Mouse (Mus musculus) liver, embryonic 11.5 days (tissue): ENCODE measurements around the gene Abcb9. TPM values are rescaled to one million over a fixed set of nuclear protein-coding genes. Genes with fewer than 3 reads are reported as not detected.

Source experiments
- ATAC-seq: fragments of 200-750 bp; cut with Nextera tagmentation; replicated peaks from 2 replicates; pipeline ENCODE4 v1.8.0; 2017; ENCODE audit warnings: moderate number of reproducible peaks, mild to moderate bottlenecking, moderate TSS enrichment, moderate library complexity; ENCODE audit not compliant: low FRiP score
- DNase-seq: peaks from one replicate; pipeline ENCODE4 v3.0.0-alpha.2; 2017; ENCODE audit warnings: low spot score
- H3K27ac ChIP-seq: fragments of 300-500 bp; sonication (generic); 2 replicates; pipeline ENCODE4 v1.5.1; 2014; ENCODE audit warnings: mild to moderate bottlenecking, low read depth, low read length, control low read depth
- H3K27me3 ChIP-seq: fragments of 300-500 bp; sonication (generic); replicated peaks from 2 replicates; pipeline ENCODE4 v1.6.1; 2014; ENCODE audit warnings: low read length, mixed read lengths; ENCODE audit not compliant: control insufficient read depth, insufficient read depth
- H3K36me3 ChIP-seq: fragments of 300-500 bp; sonication (generic); 2 replicates; pipeline ENCODE4 v1.6.1; 2014; ENCODE audit warnings: mild to moderate bottlenecking, low read length, moderate library complexity, mixed read lengths; ENCODE audit not compliant: control insufficient read depth, insufficient read depth
- H3K4me1 ChIP-seq: fragments of 300-500 bp; sonication (generic); replicated peaks from 2 replicates; pipeline ENCODE4 v1.6.1; 2014; ENCODE audit warnings: low read length, mixed read lengths; ENCODE audit not compliant: control insufficient read depth, insufficient read depth
- H3K4me2 ChIP-seq: fragments of 300-500 bp; sonication (generic); 2 replicates; pipeline ENCODE4 v1.6.1; 2014; ENCODE audit warnings: mild to moderate bottlenecking, control low read depth, moderate library complexity
- H3K4me3 ChIP-seq: fragments of 300-500 bp; sonication (generic); 2 replicates; pipeline ENCODE4 v1.5.1; 2014; ENCODE audit warnings: low read depth, low read length, control low read depth
- H3K9ac ChIP-seq: fragments of 300-500 bp; sonication (generic); 2 replicates; pipeline ENCODE4 v1.6.1; 2014; ENCODE audit warnings: low read depth, low read length, control low read depth
- H3K9me3 ChIP-seq: fragments of 300-500 bp; sonication (generic); 2 replicates; pipeline ENCODE4 v1.6.1; 2016; ENCODE audit warnings: low read length, inconsistent platforms, mixed read lengths; ENCODE audit not compliant: control insufficient read depth
- WGBS: fragments of 180-500 bp; shearing (Covaris S2); extraction: QIAGEN DNeasy Blood & Tissue Kit; methylation state at CpG from one replicate; pipeline ENCODE4 v1.1.7; 2014; 5-methylcytosine and 5-hydroxymethylcytosine counted together
- polyA plus RNA-seq: library from polyadenylated mRNA; unstranded; fragments of >200 nt; fragmentation: Nextera tagmentation; extraction: Ambion mirVana; gene quantifications from 2 replicates; pipeline ENCODE4 v1.2.1, GENCODE M21; 2014

Abcb9 gene
- polyA plus RNA-seq, 1 experiment from 2014 or later, result 4.1 TPM

DNA sequence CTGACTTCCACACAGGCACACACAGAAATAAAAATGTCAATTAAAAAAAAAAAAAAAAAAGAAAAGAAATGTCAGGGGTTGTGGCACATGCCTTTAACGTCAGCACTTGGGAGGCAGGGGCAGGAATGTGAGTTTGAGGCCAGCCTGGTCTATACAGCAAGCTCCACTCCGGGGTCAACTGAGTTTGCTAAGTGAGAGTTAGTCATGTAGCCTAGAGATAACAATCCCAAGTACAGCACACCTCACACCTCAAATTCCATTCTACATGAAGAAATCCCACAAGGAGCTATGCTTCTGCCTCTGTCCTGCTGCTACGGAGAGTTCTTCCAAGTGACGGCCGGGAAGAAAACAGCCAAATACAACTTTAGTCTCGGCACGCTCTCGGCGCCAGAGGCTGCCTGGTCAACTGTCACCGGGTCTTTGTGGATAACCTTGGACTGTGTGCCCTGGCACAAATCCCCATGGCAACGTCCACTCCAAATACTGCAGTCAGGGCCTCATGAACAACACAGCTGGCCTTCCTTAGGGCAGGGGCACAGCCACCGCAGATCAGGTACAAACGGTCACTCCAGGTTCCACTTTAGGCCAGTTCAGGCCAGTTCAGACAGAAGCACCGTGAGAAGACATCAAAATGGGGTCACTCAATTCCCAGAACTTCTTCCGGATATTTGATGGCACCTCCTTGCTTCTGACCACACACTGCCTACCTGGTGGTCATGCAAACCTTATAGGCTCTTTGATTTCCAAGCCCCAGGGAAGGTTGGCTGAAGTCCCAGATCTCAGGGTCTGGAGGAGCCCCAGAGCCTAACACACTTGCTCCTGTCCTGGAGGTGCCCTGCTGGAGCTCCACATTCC, 69.8 kb downstream of the Abcb9 start:
- DNase-seq (no peak), ATAC-seq (no peak)
- H3K36me3 ChIP-seq, result peaks cover 9% of the 10 kb centered on the region; the same call in 1 of the 2 replicates
- H3K9me3 ChIP-seq, result no peaks in the 10 kb centered on the region
- 79% methylated on average over 15 of the region's 15 CpGs for WGBS
- H3K9ac ChIP-seq, result 0 out of 2 replicates have a peak overlapping the region, but pooled peaks have one; percentile 34
- H3K4me3 ChIP-seq, result no peak overlapping the region
- peak overlapping the region; percentile 28 for H3K27ac ChIP-seq
- no peaks in the 10 kb centered on the region for H3K27me3 ChIP-seq
- H3K4me1 ChIP-seq, result peaks cover 93% of the 10 kb centered on the region
- peak overlapping the region; percentile 28 for H3K4me2 ChIP-seq

DNA sequence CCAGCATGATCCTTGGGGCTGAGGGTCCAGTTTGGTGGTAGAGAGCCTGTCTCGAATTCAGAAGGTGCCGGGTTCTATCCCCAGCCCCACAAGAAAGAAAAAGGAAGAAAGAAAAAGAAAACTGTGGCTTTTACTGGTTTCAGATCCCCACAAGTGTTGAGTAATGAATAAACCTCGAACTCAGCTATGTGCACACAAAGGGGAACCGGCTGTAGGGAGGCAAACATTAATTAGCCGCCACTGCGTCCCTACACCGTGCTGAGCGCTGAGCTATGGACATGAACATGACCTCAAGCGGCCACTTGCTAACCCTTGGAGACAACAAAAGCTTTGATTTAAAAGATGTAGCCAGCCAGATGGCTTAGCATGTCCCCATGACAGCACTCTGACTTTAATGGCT, 70.5 kb downstream of the Abcb9 start:
- Histone ChIP-seq H3K36me3 (peaks cover 9% of the 10 kb centered on the region; the same call in 1 of the 2 replicates), H3K4me1 (peaks cover 92% of the 10 kb centered on the region), H3K27me3 (no peaks in the 10 kb centered on the region), H3K9ac (no peak overlapping the region), H3K4me2 (no peak overlapping the region), H3K9me3 (no peaks in the 10 kb centered on the region), H3K27ac (peak overlapping the region; percentile 6; the same call in 1 of the 2 replicates), H3K4me3 (no peak overlapping the region)
- WGBS, result 58% methylated on average over 9 of the region's 9 CpGs
- ATAC-seq, result no peak
- no peak for DNase-seq

DNA sequence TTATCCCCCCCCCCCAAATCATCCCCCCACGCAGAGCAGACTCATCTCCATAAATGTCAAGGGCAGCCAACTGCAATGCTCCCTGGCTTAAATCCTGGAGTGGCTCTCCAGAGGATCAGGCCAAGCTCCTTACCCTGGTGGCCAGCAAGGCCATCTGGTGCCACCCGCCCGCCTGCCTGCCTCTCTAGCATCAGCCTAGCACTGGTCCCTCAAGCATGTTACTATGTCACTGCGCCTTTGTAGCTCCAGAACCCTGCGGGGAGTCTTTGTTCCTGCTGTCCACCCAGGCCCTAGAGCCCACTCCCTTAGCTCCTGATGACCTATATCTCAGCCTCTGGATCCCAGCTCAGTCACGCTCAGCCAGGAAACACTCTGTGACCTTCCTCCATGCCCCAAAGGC, 70.9 kb downstream of the Abcb9 start:
- H3K9me3 ChIP-seq, result no peaks in the 10 kb centered on the region
- no peak overlapping the region for H3K4me2 ChIP-seq
- H3K27me3 ChIP-seq, result no peaks in the 10 kb centered on the region
- DNase-seq, result no peak
- no peak overlapping the region for H3K9ac ChIP-seq
- ATAC-seq, result no peak
- H3K4me3 ChIP-seq, result no peak overlapping the region
- peaks cover 92% of the 10 kb centered on the region for H3K4me1 ChIP-seq
- peaks cover 9% of the 10 kb centered on the region; the same call in 1 of the 2 replicates for H3K36me3 ChIP-seq
- 77% methylated on average over 6 of the region's 6 CpGs for WGBS
- peak overlapping the region; percentile 6; the same call in 1 of the 2 replicates for H3K27ac ChIP-seq

DNA sequence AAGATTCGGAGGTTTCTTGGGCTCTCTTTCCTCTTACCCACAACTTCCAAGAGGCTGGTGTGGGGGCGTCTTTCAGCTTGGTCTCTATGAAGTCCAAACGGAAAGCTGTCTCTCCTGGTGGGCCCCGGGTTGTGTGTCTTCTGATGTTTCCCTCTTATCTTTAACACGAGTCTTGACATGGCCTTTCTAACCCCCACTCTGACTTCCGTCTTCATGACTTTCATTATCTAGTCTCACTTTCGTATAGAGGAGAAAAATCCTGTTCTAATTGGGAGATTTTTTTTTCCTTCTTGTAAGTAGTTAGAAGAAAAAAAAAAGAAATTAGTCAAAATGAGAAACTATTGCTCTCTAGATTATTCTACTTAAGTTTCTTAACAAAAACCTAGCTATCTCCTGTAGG, 73.2 kb downstream of the Abcb9 start:
- Histone ChIP-seq H3K27me3 (no peaks in the 10 kb centered on the region), H3K36me3 (peaks cover 6% of the 10 kb centered on the region; the same call in 1 of the 2 replicates), H3K4me3 (peak overlapping the region; percentile 5; the same call in 1 of the 2 replicates), H3K4me2 (peak overlapping the region; percentile 51), H3K9me3 (no peaks in the 10 kb centered on the region), H3K27ac (peak overlapping the region; percentile 41; the same call in 1 of the 2 replicates), H3K9ac (peak overlapping the region; percentile 15), H3K4me1 (peaks cover 92% of the 10 kb centered on the region)
- DNase-seq (no peak), ATAC-seq (no peak)
- 27% methylated on average over 7 of the region's 7 CpGs for WGBS

GRCm38 (mm10) chr5:124021701-124022100, 73.9 kb downstream of the Abcb9 start:
- Histone ChIP-seq H3K27ac (peak overlapping the region; percentile 41), H3K4me2 (peak overlapping the region; percentile 51), H3K27me3 (no peaks in the 10 kb centered on the region), H3K4me1 (peaks cover 95% of the 10 kb centered on the region), H3K9me3 (no peaks in the 10 kb centered on the region), H3K36me3 (peaks cover 6% of the 10 kb centered on the region; the same call in 1 of the 2 replicates), H3K4me3 (no peak overlapping the region), H3K9ac (peak overlapping the region; percentile 41; the same call in 1 of the 2 replicates)
- ATAC-seq (no peak), DNase-seq (no peak)
- WGBS, result 73% methylated on average over 11 of the region's 11 CpGs

DNA sequence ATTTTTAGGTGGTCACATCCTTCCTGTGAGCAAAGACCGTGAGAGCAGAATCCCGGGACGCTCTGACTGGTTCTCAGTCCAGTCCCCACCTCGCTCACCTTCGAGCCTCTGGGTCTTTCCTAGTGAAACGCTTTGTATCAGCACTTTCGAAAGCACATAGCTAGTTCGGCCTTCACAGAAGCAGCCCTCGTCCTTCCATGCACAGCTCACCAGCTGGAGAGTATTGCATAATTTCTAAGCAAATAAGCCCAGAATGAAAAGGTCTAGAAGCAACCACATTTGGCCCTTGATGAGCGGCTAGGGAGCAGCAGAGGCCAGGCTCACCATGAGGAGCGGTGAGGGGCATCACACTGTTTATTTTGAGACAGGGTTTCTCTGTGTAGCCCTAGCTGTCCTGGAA, 74.5 kb downstream of the Abcb9 start:
- ATAC-seq (no peak), DNase-seq (no peak)
- 64% methylated on average over 11 of the region's 11 CpGs for WGBS
- H3K9me3 ChIP-seq, result no peaks in the 10 kb centered on the region
- H3K36me3 ChIP-seq, result peaks cover 4% of the 10 kb centered on the region; the same call in 1 of the 2 replicates
- no peak overlapping the region; the same call in 1 of the 2 replicates for H3K4me2 ChIP-seq
- H3K4me3 ChIP-seq, result no peak overlapping the region
- no peaks in the 10 kb centered on the region for H3K27me3 ChIP-seq
- H3K9ac ChIP-seq, result 0 out of 2 replicates have a peak overlapping the region, but pooled peaks have one; percentile 41
- peaks cover 95% of the 10 kb centered on the region for H3K4me1 ChIP-seq
- H3K27ac ChIP-seq, result peak overlapping the region; percentile 41

GRCm38 (mm10) chr5:124019348-124020216, 76.0 kb downstream of the Abcb9 start:
- Histone ChIP-seq H3K27me3 (no peaks in the 10 kb centered on the region), H3K9me3 (no peaks in the 10 kb centered on the region), H3K4me2 (peak overlapping the region; percentile 50), H3K9ac (peak overlapping the region; percentile 9; the same call in 1 of the 2 replicates), H3K36me3 (no peaks in the 10 kb centered on the region), H3K4me3 (0 out of 2 replicates have a peak overlapping the region, but pooled peaks have one; percentile 4), H3K4me1 (peaks cover 94% of the 10 kb centered on the region), H3K27ac (peak overlapping the region; percentile 54)
- 42% methylated on average over 12 of the region's 12 CpGs for WGBS
- DNase-seq (no peak), ATAC-seq (peak; percentile 53)

GRCm38 (mm10) chr5:124018651-124019050, 76.9 kb downstream of the Abcb9 start:
- peak overlapping the region; percentile 54 for H3K27ac ChIP-seq
- no peak overlapping the region for H3K4me3 ChIP-seq
- H3K9me3 ChIP-seq, result no peaks in the 10 kb centered on the region
- 68% methylated on average over 9 of the region's 9 CpGs for WGBS
- no peaks in the 10 kb centered on the region for H3K36me3 ChIP-seq
- DNase-seq (no peak), ATAC-seq (no peak)
- H3K4me1 ChIP-seq, result peaks cover 95% of the 10 kb centered on the region
- peak overlapping the region; percentile 50; the same call in 1 of the 2 replicates for H3K4me2 ChIP-seq
- 0 out of 2 replicates have a peak overlapping the region, but pooled peaks have one; percentile 13 for H3K9ac ChIP-seq
- no peaks in the 10 kb centered on the region for H3K27me3 ChIP-seq
